Mouse (Mus musculus): Measurements from ENCODE around the gene Catsper4. TPM values are rescaled to one million over a fixed set of nuclear protein-coding genes. Genes with fewer than 3 reads are reported as not detected.

The Catsper4 gene
- polyA plus RNA-seq, 1 experiment from 2014 or later = not detected

GRCm38 (mm10) chr4:134172391-134172790 lies 54.8 kb downstream of the Catsper4 start:
- 95% methylated on average over 2 of the region's 3 CpGs for WGBS (ENCODE audit: missing documents)
- H3K27ac ChIP-seq = no peak overlapping the region
- peaks cover 41% of the 10 kb centered on the region for H3K79me2 ChIP-seq (ENCODE audit: inconsistent target)
- H3K36me3 ChIP-seq (ENCODE audit: inconsistent target) = no peaks in the 10 kb centered on the region
- no peak overlapping the region for H3K4me3 ChIP-seq (ENCODE audit: inconsistent target)

DNA sequence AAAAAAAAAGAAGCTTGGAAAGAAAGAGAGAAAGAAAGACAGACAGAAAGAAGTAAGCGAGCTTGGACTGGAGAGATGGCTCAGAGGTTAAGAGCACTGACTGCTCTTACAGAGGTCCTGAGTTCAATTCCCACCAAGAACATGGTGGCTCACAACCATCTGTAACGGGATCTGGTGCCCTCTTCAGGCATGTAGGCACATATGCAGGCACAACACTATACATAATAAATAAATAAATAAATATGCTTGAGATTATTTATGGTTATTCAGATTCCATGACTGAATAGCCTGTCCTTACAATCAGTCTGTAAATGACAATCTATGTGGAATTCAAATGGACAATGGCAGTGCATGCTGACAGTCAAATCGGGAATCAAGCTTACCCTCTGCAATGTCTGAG lies 60.3 kb downstream of the Catsper4 start:
- Histone ChIP-seq H3K36me3 (ENCODE audit: inconsistent target) (no peaks in the 10 kb centered on the region), H3K79me2 (ENCODE audit: inconsistent target) (no peaks in the 10 kb centered on the region), H3K4me3 (ENCODE audit: inconsistent target) (no peak overlapping the region), H3K27ac (no peak overlapping the region)
- WGBS (ENCODE audit: missing documents) = 94% methylated on average over 3 of the region's 3 CpGs

DNA sequence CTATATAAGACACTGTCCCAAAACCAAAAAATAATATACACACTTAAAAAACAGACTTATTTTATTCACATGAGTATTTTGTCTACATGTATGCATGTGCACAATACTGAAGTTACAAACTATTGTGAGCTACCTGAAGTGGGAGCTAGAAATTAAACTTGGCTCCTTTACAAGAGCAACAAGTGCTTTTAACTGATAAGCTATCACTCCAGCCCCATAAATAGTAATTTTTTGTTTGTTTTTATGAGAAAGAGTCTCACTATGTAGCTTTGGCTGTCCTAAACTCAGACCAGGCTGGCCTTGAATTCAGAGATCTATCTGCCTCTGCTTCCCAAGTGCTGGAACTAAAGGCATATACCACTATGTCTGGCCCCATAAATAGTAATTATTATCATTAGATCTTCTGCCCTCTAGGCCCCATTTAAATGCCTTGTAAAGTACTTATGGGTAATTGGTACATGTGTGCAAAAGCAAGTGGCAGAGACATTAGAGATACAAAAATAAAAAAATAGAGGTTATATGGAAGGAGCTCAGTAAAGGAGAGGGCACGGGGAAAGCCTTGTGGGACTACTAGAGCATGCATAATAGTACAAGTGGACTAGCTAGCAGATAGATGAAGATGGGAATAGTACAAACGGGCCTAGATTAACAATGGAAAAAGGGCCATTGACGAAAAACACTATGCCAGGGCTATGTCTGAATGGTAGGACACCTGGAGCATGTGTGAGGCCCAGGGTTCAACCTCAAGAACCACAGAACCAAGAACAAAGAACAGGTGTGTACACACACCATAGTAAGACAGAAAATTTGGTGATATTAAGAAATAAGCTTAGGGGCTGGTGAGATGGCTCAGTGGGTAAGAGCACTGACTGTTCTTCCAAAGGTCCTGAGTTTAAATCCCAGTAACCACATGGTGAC lies 61.4 kb downstream of the Catsper4 start:
- Histone ChIP-seq H3K36me3 (ENCODE audit: inconsistent target) (no peaks in the 10 kb centered on the region), H3K79me2 (ENCODE audit: inconsistent target) (no peaks in the 10 kb centered on the region), H3K27ac (peak overlapping the region; percentile 65; the same call in 1 of the 2 replicates), H3K4me3 (ENCODE audit: inconsistent target) (no peak overlapping the region)
- 78% methylated on average over 3 of the region's 3 CpGs for WGBS (ENCODE audit: missing documents)

GRCm38 (mm10) chr4:134165024-134165423 lies 62.2 kb downstream of the Catsper4 start:
- 48% methylated on average over 6 of the region's 6 CpGs for WGBS (ENCODE audit: missing documents)
- no peaks in the 10 kb centered on the region for H3K36me3 ChIP-seq (ENCODE audit: inconsistent target)
- H3K79me2 ChIP-seq (ENCODE audit: inconsistent target) = no peaks in the 10 kb centered on the region
- H3K4me3 ChIP-seq (ENCODE audit: inconsistent target) = no peak overlapping the region; the same call in 1 of the 2 replicates
- peak overlapping the region; percentile 65 for H3K27ac ChIP-seq

- H3K27ac ChIP-seq = peak overlapping the region; percentile 65
- H3K79me2 ChIP-seq (ENCODE audit: inconsistent target) = no peaks in the 10 kb centered on the region
- 40% methylated on average over 2 of the region's 6 CpGs for WGBS (ENCODE audit: missing documents)
- H3K36me3 ChIP-seq (ENCODE audit: inconsistent target) = no peaks in the 10 kb centered on the region
- peak overlapping the region; percentile 0; the same call in 1 of the 2 replicates for H3K4me3 ChIP-seq (ENCODE audit: inconsistent target)
Measured at GRCm38 (mm10) chr4:134164591-134164990, 62.6 kb downstream of the Catsper4 start.

Other genes starting within 250 kb of the Catsper4 start
- gene Dhdds, start 226.5 kb downstream of the Catsper4 start, polyA plus RNA-seq (2018) = 22.8 to 27.1 TPM (median 25.6 TPM) in 3 replicates
- not detected in 3 replicates for gene Lin28a, start 208.5 kb downstream of the Catsper4 start, polyA plus RNA-seq (2018)
- gene Zfp683, start 173.5 kb downstream of the Catsper4 start, polyA plus RNA-seq (2018) = not detected in 3 replicates
- gene Crybg2, start 166.6 kb downstream of the Catsper4 start, polyA plus RNA-seq (2018) = not detected in 3 replicates
- 559 to 720 TPM (median 599 TPM) in 3 replicates for gene Cd52, start 132.3 kb downstream of the Catsper4 start, polyA plus RNA-seq (2018)
- 1.0 to 3.2 TPM (median 1.3 TPM) in 3 replicates for gene Ubxn11, start 124.8 kb downstream of the Catsper4 start, polyA plus RNA-seq (2018)
- 849 to 1,117 TPM (median 993 TPM) in 3 replicates for gene Sh3bgrl3, start 98.6 kb downstream of the Catsper4 start, polyA plus RNA-seq (2018)
- 8.6 to 12.9 TPM (median 8.8 TPM) in 3 replicates for gene Cep85, start 40.3 kb downstream of the Catsper4 start, polyA plus RNA-seq (2018)
- not detected in 3 replicates for gene Gm7534, start 24.4 kb downstream of the Catsper4 start, polyA plus RNA-seq (2018)
- not detected in 3 replicates for gene Cnksr1, start 11.0 kb upstream of the Catsper4 start, polyA plus RNA-seq (2018)
- not detected in 3 replicates for gene E130218I03Rik, start 16.3 kb upstream of the Catsper4 start, polyA plus RNA-seq (2018)
- gene Zfp593, start 18.2 kb upstream of the Catsper4 start, polyA plus RNA-seq (2018) = 3.8 to 10.0 TPM (median 4.8 TPM) in 3 replicates
- gene Gm30191, start 19.6 kb upstream of the Catsper4 start, polyA plus RNA-seq (2018) = not detected in 3 replicates
- not detected in 3 replicates for gene Grrp1, start 26.7 kb upstream of the Catsper4 start, polyA plus RNA-seq (2018)
- gene Pdik1l, start 60.5 kb upstream of the Catsper4 start, polyA plus RNA-seq (2018) = 8.8 to 8.9 TPM (median 8.9 TPM) in 3 replicates
- not detected in 3 replicates for gene Trim63, start 87.7 kb upstream of the Catsper4 start, polyA plus RNA-seq (2018)
- gene Slc30a2, start 115.8 kb upstream of the Catsper4 start, polyA plus RNA-seq (2018) = not detected in 3 replicates
- 0.03 TPM in 1 of 3 replicates, not detected in the others for gene Extl1, start 156.5 kb upstream of the Catsper4 start, polyA plus RNA-seq (2018)
- gene Pafah2, start 168.9 kb upstream of the Catsper4 start, polyA plus RNA-seq (2018) = 5.0 to 14.1 TPM (median 9.5 TPM) in 3 replicates
- 41.9 to 100 TPM (median 93.4 TPM) in 3 replicates for gene Stmn1, start 240.9 kb upstream of the Catsper4 start, polyA plus RNA-seq (2018)